Mouse (Mus musculus): ENCODE results near the gene Sfi1. TPM values are rescaled to one million over a fixed set of nuclear protein-coding genes. Genes with fewer than 3 reads are reported as not detected.
"Not testable (repeated sequence)": the region's sequence is repeated elsewhere in the genome, so short reads cannot be mapped to it uniquely, and the experiment has no call there.

The Sfi1 gene
- polyA plus RNA-seq, 1 experiment from 2014 or later: 9.9 TPM

- not testable (repeated sequence) for H3K27me3 ChIP-seq (replicated peaks; ENCODE audit: control insufficient read depth, insufficient read depth, low read length); DNase-seq (ENCODE audit: low spot score); H3K36me3 ChIP-seq (ENCODE audit: control insufficient read depth, insufficient read depth, low read length); ATAC-seq (ENCODE audit: low read depth); H3K4me2 ChIP-seq (ENCODE audit: low read depth, low read length); H3K27ac ChIP-seq (replicated peaks; ENCODE audit: low read depth, low read length); H3K9ac ChIP-seq (ENCODE audit: low read depth, low read length); H3K4me3 ChIP-seq (ENCODE audit: low read depth, low read length); H3K4me1 ChIP-seq (ENCODE audit: control insufficient read depth, insufficient read depth, low read length)
- 90% methylated on average over 6 of the region's 6 CpGs for WGBS
- peaks cover 11% of the 10 kb centered on the region for H3K9me3 ChIP-seq (ENCODE audit: control insufficient read depth, low read length)
Observed at GRCm38 (mm10) chr11:3157996-3158395, 35.3 kb downstream of the Sfi1 start.

- not testable (repeated sequence) for H3K4me3 ChIP-seq (ENCODE audit: low read depth, low read length); H3K9ac ChIP-seq (ENCODE audit: low read depth, low read length); ATAC-seq (ENCODE audit: low read depth); H3K27me3 ChIP-seq (replicated peaks; ENCODE audit: control insufficient read depth, insufficient read depth, low read length); H3K4me1 ChIP-seq (ENCODE audit: control insufficient read depth, insufficient read depth, low read length); H3K36me3 ChIP-seq (ENCODE audit: control insufficient read depth, insufficient read depth, low read length); DNase-seq (ENCODE audit: low spot score); H3K9me3 ChIP-seq (ENCODE audit: control insufficient read depth, low read length); H3K27ac ChIP-seq (replicated peaks; ENCODE audit: low read depth, low read length); H3K4me2 ChIP-seq (ENCODE audit: low read depth, low read length)
- 81% methylated on average over 2 of the region's 3 CpGs for WGBS
Observed at GRCm38 (mm10) chr11:3156991-3157390, 36.3 kb downstream of the Sfi1 start.

GRCm38 (mm10) chr11:3153666-3154397 lies 39.4 kb downstream of the Sfi1 start:
- H3K36me3 ChIP-seq (ENCODE audit: control insufficient read depth, insufficient read depth, low read length); H3K27me3 ChIP-seq (replicated peaks; ENCODE audit: control insufficient read depth, insufficient read depth, low read length); H3K9ac ChIP-seq (ENCODE audit: low read depth, low read length); H3K4me3 ChIP-seq (ENCODE audit: low read depth, low read length); H3K27ac ChIP-seq (replicated peaks; ENCODE audit: low read depth, low read length); H3K4me2 ChIP-seq (ENCODE audit: low read depth, low read length); H3K4me1 ChIP-seq (ENCODE audit: control insufficient read depth, insufficient read depth, low read length): not testable (repeated sequence)
- ATAC-seq (ENCODE audit: low read depth) (peak; percentile 45), DNase-seq (ENCODE audit: low spot score) (peak; percentile 27)
- WGBS: 72% methylated on average over 1 of the region's 1 CpGs
- H3K9me3 ChIP-seq (ENCODE audit: control insufficient read depth, low read length): peaks cover 13% of the 10 kb centered on the region

GRCm38 (mm10) chr11:3151358-3151757 lies 41.9 kb downstream of the Sfi1 start:
- H3K4me1 ChIP-seq (ENCODE audit: control insufficient read depth, insufficient read depth, low read length); ATAC-seq (ENCODE audit: low read depth): not testable (repeated sequence)
- WGBS: 88% methylated on average over 3 of the region's 4 CpGs

GRCm38 (mm10) chr11:3150677-3151003 lies 42.6 kb downstream of the Sfi1 start:
- H3K4me3 ChIP-seq (ENCODE audit: low read depth, low read length); H3K36me3 ChIP-seq (ENCODE audit: control insufficient read depth, insufficient read depth, low read length); H3K4me2 ChIP-seq (ENCODE audit: low read depth, low read length); H3K4me1 ChIP-seq (ENCODE audit: control insufficient read depth, insufficient read depth, low read length); H3K27me3 ChIP-seq (replicated peaks; ENCODE audit: control insufficient read depth, insufficient read depth, low read length); H3K9ac ChIP-seq (ENCODE audit: low read depth, low read length); H3K27ac ChIP-seq (replicated peaks; ENCODE audit: low read depth, low read length); ATAC-seq (ENCODE audit: low read depth); DNase-seq (ENCODE audit: low spot score): not testable (repeated sequence)
- peaks cover 13% of the 10 kb centered on the region for H3K9me3 ChIP-seq (ENCODE audit: control insufficient read depth, low read length)
- WGBS: 100% methylated on average over 11 of the region's 12 CpGs

More at GRCm38 (mm10) chr11:3151358-3151757, 41.9 kb downstream of the Sfi1 start:
- not testable (repeated sequence) for H3K36me3 ChIP-seq (ENCODE audit: control insufficient read depth, insufficient read depth, low read length); H3K9ac ChIP-seq (ENCODE audit: low read depth, low read length); H3K4me3 ChIP-seq (ENCODE audit: low read depth, low read length); H3K27me3 ChIP-seq (replicated peaks; ENCODE audit: control insufficient read depth, insufficient read depth, low read length); DNase-seq (ENCODE audit: low spot score); H3K27ac ChIP-seq (replicated peaks; ENCODE audit: low read depth, low read length); H3K4me2 ChIP-seq (ENCODE audit: low read depth, low read length)
- H3K9me3 ChIP-seq (ENCODE audit: control insufficient read depth, low read length): peaks cover 13% of the 10 kb centered on the region

- 93% methylated on average over 19 of the region's 24 CpGs for WGBS
- not testable (repeated sequence) for H3K36me3 ChIP-seq (ENCODE audit: control insufficient read depth, insufficient read depth, low read length); H3K4me2 ChIP-seq (ENCODE audit: low read depth, low read length); DNase-seq (ENCODE audit: low spot score); H3K4me1 ChIP-seq (ENCODE audit: control insufficient read depth, insufficient read depth, low read length); H3K27ac ChIP-seq (replicated peaks; ENCODE audit: low read depth, low read length); H3K4me3 ChIP-seq (ENCODE audit: low read depth, low read length); H3K9ac ChIP-seq (ENCODE audit: low read depth, low read length); ATAC-seq (ENCODE audit: low read depth); H3K27me3 ChIP-seq (replicated peaks; ENCODE audit: control insufficient read depth, insufficient read depth, low read length)
- peaks cover 13% of the 10 kb centered on the region for H3K9me3 ChIP-seq (ENCODE audit: control insufficient read depth, low read length)
Observed at GRCm38 (mm10) chr11:3150003-3150676, 43.1 kb downstream of the Sfi1 start.

GRCm38 (mm10) chr11:3149471-3149870 lies 43.8 kb downstream of the Sfi1 start:
- H3K9me3 ChIP-seq (ENCODE audit: control insufficient read depth, low read length): peaks cover 13% of the 10 kb centered on the region
- not testable (repeated sequence) for H3K27me3 ChIP-seq (replicated peaks; ENCODE audit: control insufficient read depth, insufficient read depth, low read length); H3K27ac ChIP-seq (replicated peaks; ENCODE audit: low read depth, low read length); H3K9ac ChIP-seq (ENCODE audit: low read depth, low read length); H3K4me3 ChIP-seq (ENCODE audit: low read depth, low read length); ATAC-seq (ENCODE audit: low read depth); H3K36me3 ChIP-seq (ENCODE audit: control insufficient read depth, insufficient read depth, low read length); DNase-seq (ENCODE audit: low spot score); H3K4me1 ChIP-seq (ENCODE audit: control insufficient read depth, insufficient read depth, low read length); H3K4me2 ChIP-seq (ENCODE audit: low read depth, low read length)
- 99% methylated on average over 4 of the region's 4 CpGs for WGBS

GRCm38 (mm10) chr11:3146806-3147205 lies 46.5 kb downstream of the Sfi1 start:
- H3K27ac ChIP-seq (replicated peaks; ENCODE audit: low read depth, low read length); H3K36me3 ChIP-seq (ENCODE audit: control insufficient read depth, insufficient read depth, low read length); H3K4me3 ChIP-seq (ENCODE audit: low read depth, low read length); H3K9ac ChIP-seq (ENCODE audit: low read depth, low read length); H3K27me3 ChIP-seq (replicated peaks; ENCODE audit: control insufficient read depth, insufficient read depth, low read length); H3K9me3 ChIP-seq (ENCODE audit: control insufficient read depth, low read length); DNase-seq (ENCODE audit: low spot score); H3K4me1 ChIP-seq (ENCODE audit: control insufficient read depth, insufficient read depth, low read length); H3K4me2 ChIP-seq (ENCODE audit: low read depth, low read length); ATAC-seq (ENCODE audit: low read depth): not testable (repeated sequence)
- 94% methylated on average over 2 of the region's 2 CpGs for WGBS
